ENCODE assay signal across 9 mouse cellular contexts in genomic region chr4:140906827-140907280, GRCm38 (mm10). TPM values are rescaled to one million over a fixed set of nuclear protein-coding genes. Genes with fewer than 3 reads are reported as not detected.
A peak's percentile ranks its signal among the peaks of the same experiment; 100 is the strongest.
DNase-seq lines count a peak whose midpoint lies in the region; ATAC-seq and TF ChIP-seq lines count a peak whose summit lies in the region.
"Had no signal": no experiment of that assay in that cellular context is flagged by ENCODE, and none has a peak within 500 bp of the region (broad histone marks: within the 10 kb centered on the region; RNA-seq: fewer than 3 reads in every experiment).

No protein-coding gene starts in this region.

- H3K9me3 ChIP-seq in stomach, postnatal 0 days (ENCODE audit: control insufficient read depth, low read length): no peaks in the 10 kb centered on the region

- peak overlapping the region; percentile 52; the same call in 1 of the 2 replicates for H3K4me2 ChIP-seq in stomach, postnatal 0 days (replicated peaks; ENCODE audit: low read depth)

- no peaks in the 10 kb centered on the region for H3K36me3 ChIP-seq in stomach, postnatal 0 days (ENCODE audit: control insufficient read depth, insufficient read depth, low read length)

- 63% methylated on average over 11 of the region's 11 CpGs for WGBS in stomach, postnatal 0 days

- no peak for TF ChIP-seq CTCF in gastrocnemius, adult 2 months (IDR thresholded peaks at IDR 0.05)
- TF ChIP-seq CTCF in layer of hippocampus, adult 2 months (conservative IDR thresholded peaks at IDR 0.05): no peak
- TF ChIP-seq CTCF in stomach, postnatal 0 days (IDR thresholded peaks at IDR 0.05; ENCODE audit: low read depth): no peak

- H3K27ac ChIP-seq in gastrocnemius, adult 2 months: peak overlapping the region; percentile 87
- H3K27ac ChIP-seq in layer of hippocampus, adult 2 months: peak overlapping the region; percentile 62
- H3K27ac ChIP-seq in stomach, postnatal 0 days (replicated peaks): no peak overlapping the region

- intact Hi-C loops in gastrocnemius, adult 2 months (cut with DNase I): no loop called here
- intact Hi-C loops in gastrocnemius, postnatal 14 days (cut with DNase I; ENCODE audit: low total_unique reads): no loop called here

- no peaks in the 10 kb centered on the region for H3K27me3 ChIP-seq in stomach, postnatal 0 days (ENCODE audit: control insufficient read depth, insufficient read depth, low read length)
- H3K27me3 ChIP-seq: Patski had no signal

- peak overlapping the region; percentile 81 for H3K4me3 ChIP-seq in gastrocnemius, adult 2 months
- H3K4me3 ChIP-seq in layer of hippocampus, adult 2 months: peak overlapping the region; percentile 54
- H3K4me3 ChIP-seq in stomach, postnatal 0 days (ENCODE audit: low read depth, low read length): no peak overlapping the region

- TF ChIP-seq EP300 in stomach, postnatal 0 days (optimal IDR thresholded peaks at IDR 0.05): no peak

- DNase-seq in gastrocnemius, adult 2 months: peak; percentile 60
- DNase-seq in gastrocnemius, postnatal 14 days: no peak
- DNase-seq in layer of hippocampus, adult 2 months (ENCODE audit: low spot score in 2 of 2): no peak
- DNase-seq in layer of hippocampus, adult 9-10 months (ENCODE audit: low spot score): no peak
- peak; percentile 3 for DNase-seq in thymus, postnatal 25 days
- DNase-seq in thymus, adult 18-20 months: no peak
- DNase-seq in stomach, postnatal 0 days (ENCODE audit: low spot score): peak; percentile 13
- no peak for DNase-seq in frontal cortex, adult 2 months (ENCODE audit: extremely low spot score in 1 of 2, low spot score in 1 of 2)

- ATAC-seq in stomach, postnatal 0 days (ENCODE audit: low FRiP score, low TSS enrichment): no peak

- H3K9ac ChIP-seq in stomach, postnatal 0 days (ENCODE audit: low read length): no peak overlapping the region

- peaks cover 7% of the 10 kb centered on the region; the same call in 1 of the 2 replicates for H3K4me1 ChIP-seq in stomach, postnatal 0 days (replicated peaks; ENCODE audit: control insufficient read depth, insufficient read depth)

RNA-seq across cellular contexts. Expression of gene Padi2, which starts 0.7 kb away (rescaled TPM):
- 100 to 1,000 TPM in 1 of 2 experiments, 10 to 100 TPM in 1; 77.0 to 273 TPM for total RNA-seq in gastrocnemius, adult 2 months (2021)
- total RNA-seq in gastrocnemius, postnatal 14 days (2021): 100 to 1,000 TPM; 101 to 150 TPM
- total RNA-seq in layer of hippocampus, adult 2 months (2021): 10 to 100 TPM; 20.2 to 26.5 TPM
- polyA plus RNA-seq in stomach, postnatal 0 days (2015; fragmentation: Nextera tagmentation; extraction: Ambion mirVana): 0.64 and 0.69 TPM in 2 replicates
- polyA plus RNA-seq in frontal cortex, adult 2 months (2012; rRNA removed): 12.2 and 13.0 TPM in 2 replicates

RNA-seq across cellular contexts. Expression of gene Sdhb, which starts 54.1 kb away (rescaled TPM):
- 100 to 1,000 TPM; 483 to 898 TPM for total RNA-seq in gastrocnemius, adult 2 months (2021)
- total RNA-seq in gastrocnemius, postnatal 14 days (2021): 100 to 1,000 TPM; 480 to 609 TPM
- total RNA-seq in layer of hippocampus, adult 2 months (2021): 100 to 1,000 TPM; 170 to 183 TPM
- polyA plus RNA-seq in stomach, postnatal 0 days (2015; fragmentation: Nextera tagmentation; extraction: Ambion mirVana): 374 and 382 TPM in 2 replicates
- polyA plus RNA-seq in frontal cortex, adult 2 months (2012; rRNA removed): 282 and 283 TPM in 2 replicates

Comparison
In these comparisons a context has a peak if more than half of its experiments do, and no peak if none do; other contexts are left out.
1. DNase-seq: peak in gastrocnemius, adult 2 months (single experiment), thymus, postnatal 25 days (single experiment) and stomach, postnatal 0 days (single experiment); none in gastrocnemius, postnatal 14 days (single experiment), layer of hippocampus, adult 2 months (0 of 2), layer of hippocampus, adult 9-10 months (single experiment), thymus, adult 18-20 months (0 of 2) and frontal cortex, adult 2 months (0 of 2).